Mouse (Mus musculus) heart, embryonic 13.5 days (tissue): ENCODE measurements at regions not wholly inside any gene's neighbourhood (a gene's known extent, or its start where the extent isn't known, plus 50 kb on each side); places are given as distances from the start of the nearest gene placed in this dataset.
A peak's percentile ranks its signal among the peaks of the same experiment; 100 is the strongest.

ENCODE experiments used
- ATAC-seq: fragments of 200-750 bp; cut with Nextera tagmentation; 2 replicates; pipeline ENCODE4 v1.8.0; 2017; ENCODE audit warnings: moderate TSS enrichment; ENCODE audit not compliant: insufficient number of reproducible peaks, low FRiP score, low TSS enrichment; ENCODE audit errors: extremely low read depth
- H3K27ac ChIP-seq: fragments of 300-500 bp; sonication (generic); replicated peaks from 2 replicates; pipeline ENCODE4 v1.5.1; 2015; ENCODE audit warnings: moderate library complexity, mild to moderate bottlenecking, inconsistent platforms
- H3K27me3 ChIP-seq: fragments of 300-500 bp; sonication (generic); replicated peaks from 2 replicates; pipeline ENCODE4 v1.6.1; 2015; ENCODE audit warnings: mild to moderate bottlenecking, inconsistent platforms
- H3K36me3 ChIP-seq: fragments of 300-500 bp; sonication (generic); 2 replicates; pipeline ENCODE4 v1.6.1; 2015; ENCODE audit warnings: mild to moderate bottlenecking, inconsistent platforms
- H3K4me1 ChIP-seq: fragments of 300-500 bp; sonication (generic); 2 replicates; pipeline ENCODE4 v1.6.1; 2015; ENCODE audit warnings: inconsistent platforms
- H3K4me2 ChIP-seq: fragments of 300-500 bp; sonication (generic); 2 replicates; pipeline ENCODE4 v1.6.1; 2015; ENCODE audit warnings: inconsistent platforms, mild to moderate bottlenecking, moderate library complexity
- H3K4me3 ChIP-seq: fragments of 300-500 bp; sonication (generic); 2 replicates; pipeline ENCODE4 v1.5.1; 2015; ENCODE audit warnings: moderate library complexity, mild to moderate bottlenecking, inconsistent platforms
- H3K9ac ChIP-seq: fragments of 300-500 bp; sonication (generic); 2 replicates; pipeline ENCODE4 v1.6.1; 2015; ENCODE audit warnings: inconsistent platforms, mild to moderate bottlenecking, moderate library complexity
- H3K9me3 ChIP-seq: fragments of 300-500 bp; sonication (generic); 2 replicates; pipeline ENCODE4 v1.6.1; 2016; ENCODE audit warnings: inconsistent platforms
- WGBS: fragments of 180-500 bp; shearing (Covaris S2); methylation state at CpG from one replicate; pipeline ENCODE4 v1.1.7; 2015; ENCODE audit warnings: mixed read lengths; 5-methylcytosine and 5-hydroxymethylcytosine counted together

- WGBS, result 69% methylated on average over 4 of the region's 4 CpGs
- Histone ChIP-seq H3K4me3 (no peak overlapping the region), H3K27ac (peak overlapping the region; percentile 87), H3K4me1 (peaks cover 40% of the 10 kb centered on the region), H3K9ac (no peak overlapping the region), H3K9me3 (no peaks in the 10 kb centered on the region), H3K36me3 (no peaks in the 10 kb centered on the region), H3K4me2 (no peak overlapping the region), H3K27me3 (no peaks in the 10 kb centered on the region)
- no peak for ATAC-seq
Observed at GRCm38 (mm10) chr4:9014986-9015385, 776.1 kb upstream of the Car8 start.

GRCm38 (mm10) chr4:9012787-9013186 lies 773.9 kb upstream of the Car8 start:
- 52% methylated on average over 9 of the region's 9 CpGs for WGBS
- Histone ChIP-seq H3K4me1 (peaks cover 46% of the 10 kb centered on the region), H3K36me3 (no peaks in the 10 kb centered on the region), H3K4me3 (no peak overlapping the region), H3K27ac (no peak overlapping the region), H3K9ac (no peak overlapping the region), H3K9me3 (no peaks in the 10 kb centered on the region), H3K27me3 (no peaks in the 10 kb centered on the region), H3K4me2 (no peak overlapping the region)
- no peak for ATAC-seq

- no peak overlapping the region for H3K4me2 ChIP-seq
- no peak overlapping the region for H3K27ac ChIP-seq
- no peaks in the 10 kb centered on the region for H3K27me3 ChIP-seq
- H3K9me3 ChIP-seq, result no peaks in the 10 kb centered on the region
- no peak overlapping the region for H3K9ac ChIP-seq
- peaks cover 45% of the 10 kb centered on the region for H3K4me1 ChIP-seq
- H3K4me3 ChIP-seq, result no peak overlapping the region
- no peaks in the 10 kb centered on the region for H3K36me3 ChIP-seq
- 66% methylated on average over 3 of the region's 3 CpGs for WGBS
- ATAC-seq, result no peak
Observed at GRCm38 (mm10) chr4:9011952-9012351, 773.1 kb upstream of the Car8 start.

GRCm38 (mm10) chr4:9011129-9011518 lies 772.3 kb upstream of the Car8 start:
- H3K9ac ChIP-seq, result 0 out of 2 replicates have a peak overlapping the region, but pooled peaks have one; percentile 24
- H3K27ac ChIP-seq, result no peak overlapping the region
- no peaks in the 10 kb centered on the region for H3K27me3 ChIP-seq
- H3K9me3 ChIP-seq, result no peaks in the 10 kb centered on the region
- H3K36me3 ChIP-seq, result no peaks in the 10 kb centered on the region
- peaks cover 37% of the 10 kb centered on the region for H3K4me1 ChIP-seq
- WGBS, result 24% methylated on average over 7 of the region's 7 CpGs
- H3K4me2 ChIP-seq, result no peak overlapping the region
- ATAC-seq, result no peak
- no peak overlapping the region for H3K4me3 ChIP-seq

GRCm38 (mm10) chr4:9010381-9011128 lies 771.7 kb upstream of the Car8 start:
- 64% methylated on average over 17 of the region's 17 CpGs for WGBS
- Histone ChIP-seq H3K9ac (0 out of 2 replicates have a peak overlapping the region, but pooled peaks have one; percentile 24), H3K27me3 (no peaks in the 10 kb centered on the region), H3K4me1 (peaks cover 31% of the 10 kb centered on the region), H3K27ac (no peak overlapping the region), H3K4me2 (no peak overlapping the region), H3K4me3 (no peak overlapping the region), H3K9me3 (no peaks in the 10 kb centered on the region), H3K36me3 (no peaks in the 10 kb centered on the region)
- no peak for ATAC-seq

- no peak overlapping the region for H3K4me2 ChIP-seq
- ATAC-seq, result no peak
- WGBS, result 43% methylated on average over 4 of the region's 4 CpGs
Observed at GRCm38 (mm10) chr4:9009656-9010055, 770.8 kb upstream of the Car8 start.

GRCm38 (mm10) chr4:9005938-9006626 lies 767.2 kb upstream of the Car8 start:
- H3K27me3 ChIP-seq, result no peaks in the 10 kb centered on the region
- WGBS, result 55% methylated on average over 8 of the region's 8 CpGs
- no peak overlapping the region for H3K4me2 ChIP-seq
- ATAC-seq, result no peak
- peaks cover 22% of the 10 kb centered on the region for H3K4me1 ChIP-seq
- no peak overlapping the region for H3K9ac ChIP-seq
- no peak overlapping the region for H3K27ac ChIP-seq
- no peak overlapping the region for H3K4me3 ChIP-seq
- H3K9me3 ChIP-seq, result no peaks in the 10 kb centered on the region
- H3K36me3 ChIP-seq, result no peaks in the 10 kb centered on the region

More at GRCm38 (mm10) chr4:9009656-9010055, 770.8 kb upstream of the Car8 start:
- no peak overlapping the region for H3K9ac ChIP-seq
- no peaks in the 10 kb centered on the region for H3K27me3 ChIP-seq
- no peaks in the 10 kb centered on the region for H3K36me3 ChIP-seq
- H3K9me3 ChIP-seq, result no peaks in the 10 kb centered on the region
- no peak overlapping the region for H3K27ac ChIP-seq
- H3K4me1 ChIP-seq, result peaks cover 25% of the 10 kb centered on the region
- H3K4me3 ChIP-seq, result no peak overlapping the region

- Histone ChIP-seq H3K9me3 (no peaks in the 10 kb centered on the region), H3K4me1 (peaks cover 6% of the 10 kb centered on the region), H3K36me3 (no peaks in the 10 kb centered on the region), H3K27me3 (no peaks in the 10 kb centered on the region), H3K27ac (no peak overlapping the region), H3K4me2 (no peak overlapping the region), H3K4me3 (no peak overlapping the region), H3K9ac (no peak overlapping the region)
- ATAC-seq, result no peak
- 82% methylated on average over 1 of the region's 1 CpGs for WGBS
Observed at GRCm38 (mm10) chr4:9003891-9004290, 765.0 kb upstream of the Car8 start.

GRCm38 (mm10) chr4:9002380-9002779 lies 763.5 kb upstream of the Car8 start:
- Histone ChIP-seq H3K36me3 (no peaks in the 10 kb centered on the region), H3K9me3 (no peaks in the 10 kb centered on the region), H3K4me1 (peaks cover 6% of the 10 kb centered on the region), H3K27me3 (no peaks in the 10 kb centered on the region), H3K27ac (no peak overlapping the region), H3K4me3 (no peak overlapping the region), H3K4me2 (no peak overlapping the region), H3K9ac (no peak overlapping the region)
- ATAC-seq, result no peak
- WGBS, result 75% methylated on average over 6 of the region's 6 CpGs

- peaks cover 6% of the 10 kb centered on the region for H3K4me1 ChIP-seq
- no peak overlapping the region for H3K4me3 ChIP-seq
- no peak overlapping the region for H3K27ac ChIP-seq
- ATAC-seq, result no peak
- WGBS, result 83% methylated on average over 4 of the region's 4 CpGs
- H3K9me3 ChIP-seq, result no peaks in the 10 kb centered on the region
- no peak overlapping the region for H3K4me2 ChIP-seq
- no peaks in the 10 kb centered on the region for H3K27me3 ChIP-seq
- H3K36me3 ChIP-seq, result no peaks in the 10 kb centered on the region
- H3K9ac ChIP-seq, result no peak overlapping the region
Observed at GRCm38 (mm10) chr4:8998606-8999005, 759.8 kb upstream of the Car8 start.

GRCm38 (mm10) chr4:8992171-8992570 lies 753.3 kb upstream of the Car8 start:
- Histone ChIP-seq H3K4me1 (peaks cover 24% of the 10 kb centered on the region), H3K27me3 (no peaks in the 10 kb centered on the region), H3K9ac (no peak overlapping the region), H3K27ac (no peak overlapping the region), H3K4me3 (no peak overlapping the region), H3K36me3 (no peaks in the 10 kb centered on the region), H3K4me2 (no peak overlapping the region), H3K9me3 (no peaks in the 10 kb centered on the region)
- 60% methylated on average over 1 of the region's 1 CpGs for WGBS
- ATAC-seq, result no peak

- Histone ChIP-seq H3K9me3 (no peaks in the 10 kb centered on the region), H3K27me3 (no peaks in the 10 kb centered on the region), H3K4me1 (peaks cover 25% of the 10 kb centered on the region), H3K36me3 (no peaks in the 10 kb centered on the region), H3K4me2 (no peak overlapping the region), H3K9ac (no peak overlapping the region), H3K27ac (no peak overlapping the region), H3K4me3 (no peak overlapping the region)
- ATAC-seq, result no peak
- WGBS, result 81% methylated on average over 5 of the region's 5 CpGs
Observed at GRCm38 (mm10) chr4:8990551-8990950, 751.7 kb upstream of the Car8 start.
